Mouse (Mus musculus) MEL (cell line): ENCODE measurements around the gene Macrod2.

Experiments
- CHD2 ChIP-seq: IDR thresholded peaks from 2 replicates; pipeline ENCODE4 v1.6.1; 2011; ENCODE audit warnings: low read length, improper control_type of control experiment
- CTCF ChIP-seq, 3 experiments: IDR thresholded peaks in 2 of 3; conservative IDR thresholded peaks in 1 of 3; 2 replicates each; pipeline ENCODE4 v1.5.1; 2011 to 2012; ENCODE audit warnings: low read length in 3 of 3, low read depth in 2 of 3, mild to moderate bottlenecking in 2 of 3, improper control_type of control experiment in 1 of 3, inconsistent platforms in 1 of 3, mixed read lengths in 1 of 3, moderate library complexity in 1 of 3; ENCODE audit not compliant: control insufficient read depth in 1 of 3, insufficient read depth in 1 of 3, poor library complexity in 1 of 3, severe bottlenecking in 1 of 3
- EP300 ChIP-seq, 2 experiments: IDR thresholded peaks; 2 replicates each; pipeline ENCODE4 v1.6.1; 2011; ENCODE audit warnings: improper control_type of control experiment in 2 of 2, low read length in 2 of 2, low read depth in 1 of 2, mild to moderate bottlenecking in 1 of 2
- JUND ChIP-seq: IDR thresholded peaks from 2 replicates; pipeline ENCODE4 v1.6.1; 2011; ENCODE audit warnings: low read depth, mild to moderate bottlenecking, improper control_type of control experiment, low read length
- MAX ChIP-seq: IDR thresholded peaks from 2 replicates; pipeline ENCODE4 v1.6.1; 2011; ENCODE audit warnings: low read length, improper control_type of control experiment
- MAZ ChIP-seq: IDR thresholded peaks from 2 replicates; pipeline ENCODE4 v1.6.1; 2012; ENCODE audit warnings: low read depth, mild to moderate bottlenecking, inconsistent platforms, low read length, improper control_type of control experiment
- MEF2A ChIP-seq: IDR thresholded peaks from 2 replicates; pipeline ENCODE4 v1.6.1; 2014; ENCODE audit warnings: low read depth, mild to moderate bottlenecking, inconsistent platforms, low read length, improper control_type of control experiment; ENCODE audit not compliant: poor library complexity, insufficient replicate concordance, severe bottlenecking; ENCODE audit errors: extremely low read depth
- MXI1 ChIP-seq: IDR thresholded peaks from 2 replicates; pipeline ENCODE4 v1.6.1; 2011; ENCODE audit warnings: mild to moderate bottlenecking, low read depth, low read length, improper control_type of control experiment
- POLR2AphosphoS2 ChIP-seq: IDR thresholded peaks from 2 replicates; pipeline ENCODE4 v1.6.1; 2011; ENCODE audit warnings: low read length, improper control_type of control experiment
- SIN3A ChIP-seq: IDR thresholded peaks from 2 replicates; pipeline ENCODE4 v1.6.1; 2012; ENCODE audit warnings: low read length, improper control_type of control experiment, inconsistent platforms
- TBP ChIP-seq: IDR thresholded peaks from 2 replicates; pipeline ENCODE4 v1.8.0; 2011; ENCODE audit warnings: low read depth, low read length, improper control_type of control experiment
- ZC3H11A ChIP-seq: IDR thresholded peaks from 2 replicates; pipeline ENCODE4 v1.6.1; 2012; ENCODE audit warnings: low read depth, mild to moderate bottlenecking, inconsistent platforms, low read length, improper control_type of control experiment

- TF ChIP-seq JUND (no peak), EP300 (IDR thresholded peaks at IDR 0.05; ENCODE audit: low read depth in 1 of 2, low read length in 2 of 2) (no peak), CTCF (IDR thresholded peaks at IDR 0.05 in 2 of 3, conservative IDR thresholded peaks at IDR 0.05 in 1 of 3; ENCODE audit: control insufficient read depth in 1 of 3, insufficient read depth in 1 of 3, low read depth in 2 of 3, low read length in 3 of 3, poor library complexity in 1 of 3, severe bottlenecking in 1 of 3) (no peak), MXI1 (no peak), CHD2 (no peak), SIN3A (no peak), POLR2AphosphoS2 (no peak), TBP (no peak), ZC3H11A (no peak), MAZ (no peak), MAX (no peak), MEF2A (no peak)
These were observed 806.4 kb downstream of the Macrod2 start for GRCm38 (mm10) chr2:141201303-141202014.
